Mouse (Mus musculus) E14TG2a.4 (cell line): Measurements from ENCODE around the gene Nek2.

Source experiments
- H3K27me3 ChIP-seq: 2 replicates; pipeline ENCODE4 v1.6.1; 2014; ENCODE audit warnings: low read length, control low read depth; ENCODE audit not compliant: insufficient read depth
- H3K36me3 ChIP-seq: 2 replicates; pipeline ENCODE4 v1.6.1; 2014; ENCODE audit warnings: low read length, control low read depth; ENCODE audit not compliant: insufficient read depth
- H3K4me1 ChIP-seq: replicated peaks from 2 replicates; pipeline ENCODE4 v1.6.1; 2014; ENCODE audit warnings: low read depth, low read length, control low read depth
- H3K4me3 ChIP-seq: replicated peaks from 2 replicates; pipeline ENCODE4 v1.5.1; 2014; ENCODE audit warnings: mild to moderate bottlenecking, low read length
- H3K9me3 ChIP-seq: 2 replicates; pipeline ENCODE4 v1.6.1; 2014; ENCODE audit warnings: low read length, control low read depth
- CTCF ChIP-seq: conservative IDR thresholded peaks from 2 replicates; pipeline ENCODE4 v1.5.1; 2014; ENCODE audit warnings: low read length
- NANOG ChIP-seq: IDR thresholded peaks from 2 replicates; pipeline ENCODE4 v1.6.1; 2014; ENCODE audit warnings: borderline replicate concordance, low read length, mixed read lengths
- POU5F1 ChIP-seq: IDR thresholded peaks from 2 replicates; pipeline ENCODE4 v1.6.1; 2014; ENCODE audit warnings: low read length, borderline replicate concordance

Nek2 gene

GRCm38 (mm10) chr1:191840774-191841565 is 19.7 kb downstream of the Nek2 start:
- Histone ChIP-seq H3K4me3 (no peak overlapping the region), H3K27me3 (0 out of 2 replicates have a peak, but pooled peaks cover 9% of the 10 kb centered on the region), H3K36me3 (no peaks in the 10 kb centered on the region), H3K9me3 (no peaks in the 10 kb centered on the region), H3K4me1 (peaks cover 55% of the 10 kb centered on the region)
- TF ChIP-seq NANOG (no peak), POU5F1 (no peak), CTCF (no peak)

- Histone ChIP-seq H3K36me3 (no peaks in the 10 kb centered on the region), H3K4me1 (peaks cover 43% of the 10 kb centered on the region), H3K9me3 (no peaks in the 10 kb centered on the region), H3K4me3 (0 out of 2 replicates have a peak overlapping the region, but pooled peaks have one; percentile 5), H3K27me3 (0 out of 2 replicates have a peak, but pooled peaks cover 9% of the 10 kb centered on the region)
- TF ChIP-seq CTCF, result no peak
- TF ChIP-seq NANOG, result no peak
- TF ChIP-seq POU5F1, result no peak
Measured at GRCm38 (mm10) chr1:191842247-191842646, 21.0 kb downstream of the Nek2 start.

GRCm38 (mm10) chr1:191846667-191847066 is 25.4 kb downstream of the Nek2 start:
- Histone ChIP-seq H3K9me3 (no peaks in the 10 kb centered on the region), H3K27me3 (peaks cover 11% of the 10 kb centered on the region; the same call in 1 of the 2 replicates), H3K4me3 (no peak overlapping the region), H3K4me1 (peaks cover 13% of the 10 kb centered on the region), H3K36me3 (no peaks in the 10 kb centered on the region)
- TF ChIP-seq POU5F1, result no peak
- TF ChIP-seq NANOG, result no peak
- no peak for TF ChIP-seq CTCF

GRCm38 (mm10) chr1:191849501-191849900 is 28.3 kb downstream of the Nek2 start:
- Histone ChIP-seq H3K36me3 (peaks cover 2% of the 10 kb centered on the region; the same call in 1 of the 2 replicates), H3K4me1 (peaks cover 5% of the 10 kb centered on the region; the same call in 1 of the 2 replicates)
- TF ChIP-seq CTCF (no peak), NANOG (no peak), POU5F1 (no peak)

GRCm38 (mm10) chr1:191853442-191853841 is 32.2 kb downstream of the Nek2 start:
- Histone ChIP-seq H3K36me3 (peaks cover 4% of the 10 kb centered on the region; the same call in 1 of the 2 replicates), H3K4me3 (no peak overlapping the region), H3K4me1 (peaks cover 5% of the 10 kb centered on the region; the same call in 1 of the 2 replicates), H3K27me3 (peaks cover 10% of the 10 kb centered on the region), H3K9me3 (peaks cover 29% of the 10 kb centered on the region)
- no peak for TF ChIP-seq POU5F1
- TF ChIP-seq CTCF, result no peak
- TF ChIP-seq NANOG, result no peak

More at GRCm38 (mm10) chr1:191849501-191849900, 28.3 kb downstream of the Nek2 start:
- no peak overlapping the region for H3K4me3 ChIP-seq
- peaks cover 15% of the 10 kb centered on the region for H3K9me3 ChIP-seq
- peaks cover 10% of the 10 kb centered on the region for H3K27me3 ChIP-seq

- Histone ChIP-seq H3K4me1 (peaks cover 5% of the 10 kb centered on the region; the same call in 1 of the 2 replicates), H3K9me3 (peaks cover 41% of the 10 kb centered on the region), H3K36me3 (peaks cover 4% of the 10 kb centered on the region; the same call in 1 of the 2 replicates), H3K27me3 (peaks cover 10% of the 10 kb centered on the region), H3K4me3 (no peak overlapping the region)
- no peak for TF ChIP-seq CTCF
Measured at GRCm38 (mm10) chr1:191854716-191855115, 33.5 kb downstream of the Nek2 start.

GRCm38 (mm10) chr1:191855136-191855878 is 34.1 kb downstream of the Nek2 start:
- H3K9me3 ChIP-seq, result peaks cover 44% of the 10 kb centered on the region
- TF ChIP-seq CTCF (no peak), NANOG (no peak), POU5F1 (no peak)

GRCm38 (mm10) chr1:191856886-191857651 is 35.8 kb downstream of the Nek2 start:
- peaks cover 5% of the 10 kb centered on the region; the same call in 1 of the 2 replicates for H3K4me1 ChIP-seq
- TF ChIP-seq NANOG, result no peak
- no peak for TF ChIP-seq CTCF
- TF ChIP-seq POU5F1, result no peak

More at GRCm38 (mm10) chr1:191855136-191855878, 34.1 kb downstream of the Nek2 start:
- H3K36me3 ChIP-seq, result peaks cover 4% of the 10 kb centered on the region; the same call in 1 of the 2 replicates
- peaks cover 5% of the 10 kb centered on the region; the same call in 1 of the 2 replicates for H3K4me1 ChIP-seq
- H3K4me3 ChIP-seq, result no peak overlapping the region
- peaks cover 10% of the 10 kb centered on the region for H3K27me3 ChIP-seq

More at GRCm38 (mm10) chr1:191856886-191857651, 35.8 kb downstream of the Nek2 start:
- Histone ChIP-seq H3K36me3 (peaks cover 4% of the 10 kb centered on the region; the same call in 1 of the 2 replicates), H3K27me3 (peaks cover 3% of the 10 kb centered on the region; the same call in 1 of the 2 replicates), H3K9me3 (peaks cover 55% of the 10 kb centered on the region), H3K4me3 (no peak overlapping the region)
